Mouse (Mus musculus): Measurements from ENCODE around the gene Adnp.

The Adnp gene

GRCm38 (mm10) chr2:168158911-168159711, 47.8 kb downstream of the Adnp start:
- in situ Hi-C loops (cut with MboI; ENCODE audit: unreplicated experiment in 2 of 2), result loop anchor here in 1 of 2 experiments (10.0 kb wide), 1 partner anchor 46 kb away; the partner anchor contains the start of gene Adnp

DNA sequence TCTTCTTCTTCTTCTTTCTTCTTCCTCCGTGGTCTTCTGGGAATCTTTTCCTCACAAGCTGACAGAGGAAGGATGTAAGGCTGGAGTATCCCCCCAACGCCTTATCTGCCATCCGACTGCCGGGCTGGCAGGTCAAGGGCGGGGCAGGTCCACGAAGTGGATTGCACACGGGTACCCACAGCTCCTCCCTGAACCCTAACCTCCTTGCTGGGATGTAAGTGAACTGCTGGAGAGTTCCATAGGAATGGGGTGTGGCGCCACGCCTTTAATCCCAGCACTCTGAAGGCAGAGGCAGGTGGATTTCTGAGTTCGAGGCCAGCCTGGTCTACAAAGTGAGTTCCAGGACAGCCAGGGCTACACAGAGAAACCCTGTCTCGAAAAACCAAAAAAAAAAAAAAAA, 48.9 kb downstream of the Adnp start:
- in situ Hi-C loops (cut with MboI; ENCODE audit: unreplicated experiment in 2 of 2), result loop anchor here in 1 of 2 experiments (10.0 kb wide), 1 partner anchor 47 kb away; the partner anchor contains the start of gene Adnp

- in situ Hi-C loops (cut with MboI; ENCODE audit: unreplicated experiment in 2 of 2), result loop anchor here in 1 of 2 experiments (10.0 kb wide), 1 partner anchor 48 kb away; the partner anchor contains the start of gene Adnp
Measured at GRCm38 (mm10) chr2:168156361-168156760, 50.6 kb downstream of the Adnp start.

DNA sequence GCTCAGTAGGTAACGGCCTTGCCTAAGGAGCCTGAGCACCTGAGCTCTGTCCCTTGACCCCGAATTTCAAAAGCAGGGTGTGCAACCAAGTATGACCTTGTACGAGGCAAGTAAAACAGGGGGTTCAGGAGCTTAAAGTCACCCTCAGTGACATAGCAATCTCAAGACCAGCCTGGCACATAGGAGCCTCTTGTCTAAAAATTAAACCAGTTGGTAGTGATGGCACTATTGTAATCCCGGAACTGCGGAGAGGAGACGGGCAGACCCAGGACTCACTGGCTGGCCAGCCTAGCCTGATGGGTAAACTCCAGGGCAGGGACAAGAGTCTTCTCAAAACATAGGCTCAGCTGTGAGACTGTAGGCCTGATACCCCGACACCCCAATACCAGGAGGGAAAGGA, 51.2 kb downstream of the Adnp start:
- in situ Hi-C loops (cut with MboI; ENCODE audit: unreplicated experiment in 2 of 2), result loop anchor here in 1 of 2 experiments (10.0 kb wide), 1 partner anchor 49 kb away; the partner anchor contains the start of gene Adnp

DNA sequence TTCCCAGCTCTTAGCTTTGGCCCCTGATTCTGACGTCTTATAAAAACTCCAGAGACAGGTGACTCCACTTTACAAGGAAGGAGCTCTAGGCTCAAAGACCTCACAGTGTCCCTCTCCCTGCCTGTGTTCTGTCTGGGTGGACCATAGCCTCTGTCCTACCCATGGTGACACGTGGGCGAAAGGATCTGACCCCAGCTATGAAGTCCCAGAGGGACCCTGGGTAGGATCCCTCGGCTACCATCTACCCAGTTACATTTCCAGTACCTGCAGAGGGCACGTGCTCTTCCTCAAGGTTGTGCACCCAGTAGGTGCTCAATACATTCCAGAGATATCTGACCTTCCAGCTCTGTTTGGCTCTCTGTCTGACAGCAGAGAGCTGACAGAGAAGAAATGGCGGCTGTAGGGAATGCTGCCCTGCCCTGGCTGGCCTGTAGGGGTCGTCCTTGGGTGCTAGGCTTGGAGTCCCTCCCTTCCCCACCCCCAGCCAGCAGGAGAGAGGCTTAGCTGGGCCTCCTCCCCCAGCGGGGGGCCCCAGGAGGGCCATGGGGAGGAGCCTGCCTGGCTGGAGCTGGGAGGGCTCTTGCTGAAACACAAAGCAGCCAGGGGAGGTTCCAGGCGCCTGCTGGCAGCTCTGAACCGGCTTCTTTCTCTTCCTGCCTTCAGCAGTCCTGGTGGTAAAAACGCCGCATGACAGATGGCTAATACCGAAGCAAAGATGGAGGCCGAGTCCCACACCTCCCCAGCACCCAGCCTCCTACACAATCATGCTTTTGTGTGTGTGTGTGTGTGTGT, 52.6 kb downstream of the Adnp start:
- in situ Hi-C loops (cut with MboI; ENCODE audit: unreplicated experiment in 2 of 2), result loop anchor here (5.0 to 10.0 kb wide), 3 partner anchors 42 to 53 kb away; partner anchors contain the start of gene Adnp (in 2 of the 2)

DNA sequence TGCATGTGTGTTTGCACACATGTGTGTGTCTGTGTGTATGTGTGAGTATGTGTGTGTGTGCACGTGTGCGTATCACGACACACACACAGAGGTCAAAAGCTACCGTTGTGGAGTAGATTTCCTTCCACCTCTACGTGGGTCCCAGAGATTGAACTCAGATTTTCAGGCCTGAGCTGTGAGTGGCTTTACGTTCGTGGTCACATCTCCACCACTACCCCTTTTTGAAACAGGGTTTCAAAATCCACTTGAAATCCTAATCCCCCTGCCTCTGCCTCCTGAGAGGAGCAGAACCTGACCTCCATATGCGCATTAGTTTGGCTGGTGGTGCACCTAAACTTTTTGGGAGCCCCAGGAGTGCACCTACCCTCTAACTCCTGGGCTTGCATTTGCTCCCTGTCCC, 57.7 kb downstream of the Adnp start:
- in situ Hi-C loops (cut with MboI; ENCODE audit: unreplicated experiment in 2 of 2), result no loop called here

- in situ Hi-C loops (cut with MboI; ENCODE audit: unreplicated experiment in 2 of 2), result no loop called here
Measured at GRCm38 (mm10) chr2:168147722-168148432, 59.0 kb downstream of the Adnp start.

DNA sequence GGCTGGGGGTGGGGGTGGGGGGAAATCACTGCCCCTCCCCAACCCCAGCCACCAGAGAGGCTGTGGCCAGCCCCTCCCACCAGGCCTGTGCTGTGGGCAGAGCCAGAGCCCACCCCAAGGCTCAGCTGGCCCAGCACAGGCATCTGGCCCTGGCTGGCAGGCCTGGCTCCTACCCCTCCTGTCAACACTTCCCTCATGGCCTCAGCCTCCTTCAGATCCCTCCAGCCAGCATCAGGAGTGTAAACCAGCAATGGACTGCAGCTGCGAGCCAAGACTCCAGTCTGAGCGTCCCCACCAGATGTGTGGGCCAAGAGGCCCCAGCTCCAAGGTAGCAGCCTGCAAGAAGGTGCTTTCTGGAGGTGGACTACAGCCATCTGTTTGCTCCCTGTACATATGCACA, 61.5 kb downstream of the Adnp start:
- in situ Hi-C loops (cut with MboI; ENCODE audit: unreplicated experiment in 2 of 2), result no loop called here

GRCm38 (mm10) chr2:168143794-168144193, 63.1 kb downstream of the Adnp start:
- in situ Hi-C loops (cut with MboI; ENCODE audit: unreplicated experiment in 2 of 2), result no loop called here

- in situ Hi-C loops (cut with MboI; ENCODE audit: unreplicated experiment in 2 of 2), result no loop called here
Measured at GRCm38 (mm10) chr2:168137161-168137560, 69.8 kb downstream of the Adnp start.

Measured in v-Abl transformed pro-B cells (cell line).